Mouse (Mus musculus) midbrain, embryonic 16.5 days (tissue): ENCODE measurements around the gene Itga2b. TPM values are rescaled to one million over a fixed set of nuclear protein-coding genes. Genes with fewer than 3 reads are reported as not detected.
A peak's percentile ranks its signal among the peaks of the same experiment; 100 is the strongest.

ENCODE experiments used
- ATAC-seq: fragments of 200-750 bp; cut with Nextera tagmentation; 2 replicates; pipeline ENCODE4 v1.8.0; 2017; ENCODE audit warnings: moderate TSS enrichment
- H3K27ac ChIP-seq: fragments of 300-500 bp; sonication (generic); 2 replicates; pipeline ENCODE4 v1.5.1; 2014; ENCODE audit warnings: mild to moderate bottlenecking, low read length, mixed read lengths
- H3K27me3 ChIP-seq: fragments of 300-500 bp; sonication (generic); 2 replicates; pipeline ENCODE4 v1.6.1; 2014; ENCODE audit warnings: low read depth, low read length, mixed read lengths; ENCODE audit not compliant: control insufficient read depth, insufficient read depth
- H3K36me3 ChIP-seq: fragments of 300-500 bp; sonication (generic); 2 replicates; pipeline ENCODE4 v1.6.1; 2014; ENCODE audit warnings: mild to moderate bottlenecking, low read length, moderate library complexity, mixed read lengths; ENCODE audit not compliant: control insufficient read depth, insufficient read depth
- H3K4me1 ChIP-seq: fragments of 300-500 bp; sonication (generic); 2 replicates; pipeline ENCODE4 v1.6.1; 2014; ENCODE audit warnings: mild to moderate bottlenecking, low read length, mixed read lengths; ENCODE audit not compliant: control insufficient read depth, insufficient read depth
- H3K4me2 ChIP-seq: fragments of 300-500 bp; sonication (generic); 2 replicates; pipeline ENCODE4 v1.6.1; 2014; ENCODE audit warnings: mild to moderate bottlenecking, low read length, mixed read lengths
- H3K4me3 ChIP-seq: fragments of 300-500 bp; sonication (generic); 2 replicates; pipeline ENCODE4 v1.5.1; 2014; ENCODE audit warnings: low read depth, mild to moderate bottlenecking, low read length, moderate library complexity, mixed read lengths
- H3K9ac ChIP-seq: fragments of 300-500 bp; sonication (generic); 2 replicates; pipeline ENCODE4 v1.6.1; 2014; ENCODE audit warnings: low read depth, low read length, mixed read lengths
- H3K9me3 ChIP-seq: fragments of 300-500 bp; sonication (generic); replicated peaks from 2 replicates; pipeline ENCODE4 v1.6.1; 2014; ENCODE audit warnings: mild to moderate bottlenecking, low read length, mixed read lengths; ENCODE audit not compliant: control insufficient read depth, poor library complexity, severe bottlenecking
- WGBS: fragments of 180-500 bp; shearing (Covaris S2); extraction: QIAGEN DNeasy Blood & Tissue Kit; methylation state at CpG from one replicate; pipeline ENCODE4 v1.1.7; 2014; 5-methylcytosine and 5-hydroxymethylcytosine counted together
- polyA plus RNA-seq: library from polyadenylated mRNA; unstranded; fragments of >200 nt; fragmentation: Nextera tagmentation; extraction: Ambion mirVana; gene quantifications from 2 replicates; pipeline ENCODE4 v1.2.1, GENCODE M21; 2015

Itga2b gene
- polyA plus RNA-seq, 1 experiment from 2014 or later: 11.6 TPM

DNA sequence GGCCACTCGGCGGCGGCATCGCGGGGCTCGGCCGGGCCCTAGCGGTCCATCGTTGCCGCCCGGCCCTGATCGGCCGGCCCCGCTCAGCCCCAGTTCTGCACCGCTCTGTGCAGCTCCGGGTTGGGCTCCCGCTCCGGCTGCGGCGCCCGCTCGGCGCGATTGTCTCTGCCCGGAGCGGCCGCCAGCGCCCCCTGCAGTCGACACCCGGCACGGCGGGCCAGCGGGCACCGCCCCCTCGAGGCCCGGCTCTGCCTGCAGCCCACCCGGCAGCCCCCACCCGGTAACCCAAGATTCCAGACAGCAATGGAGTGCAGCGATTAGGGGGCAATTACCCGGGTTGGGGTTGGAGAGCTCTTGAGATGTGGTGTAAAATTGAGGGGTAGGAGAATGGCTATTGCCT lies 22.4 kb downstream of the Itga2b start, which contains the start of gene Fam171a2:
Gene Fam171a2, minus strand, starts transcription at position 186 of the 400 bp plus-strand sequence.
- peak within 1 kb of the TSS; percentile 87 for H3K4me3 ChIP-seq
- H3K27ac ChIP-seq: peak within 1 kb of the TSS; percentile 99
- peak within 1 kb of the TSS; percentile 82 for H3K4me2 ChIP-seq
- H3K27me3 ChIP-seq: no peaks in the 10 kb centered on the region
- under 1% methylated on average over 26 of the region's 40 CpGs for WGBS
- H3K9me3 ChIP-seq: no peaks in the 10 kb centered on the region
- H3K9ac ChIP-seq: peak within 1 kb of the TSS; percentile 100
- H3K36me3 ChIP-seq: 0 out of 2 replicates have a peak, but pooled peaks cover 4% of the 10 kb centered on the region
- H3K4me1 ChIP-seq: peaks cover 30% of the 10 kb centered on the region
- ATAC-seq: peak; percentile 70

GRCm38 (mm10) chr11:102446581-102447461 lies 23.1 kb downstream of the Itga2b start:
- peak; percentile 55 for ATAC-seq
- peak overlapping the region; percentile 82 for H3K4me2 ChIP-seq
- no peaks in the 10 kb centered on the region for H3K27me3 ChIP-seq
- H3K9ac ChIP-seq: peak overlapping the region; percentile 100
- H3K4me1 ChIP-seq: peaks cover 30% of the 10 kb centered on the region
- H3K4me3 ChIP-seq: peak overlapping the region; percentile 87
- H3K36me3 ChIP-seq: peaks cover 10% of the 10 kb centered on the region
- peak overlapping the region; percentile 99 for H3K27ac ChIP-seq
- H3K9me3 ChIP-seq: no peaks in the 10 kb centered on the region
- under 1% methylated on average over 45 of the region's 49 CpGs for WGBS

- 0 out of 2 replicates have a peak, but pooled peaks have one; percentile 7 for ATAC-seq
- Histone ChIP-seq H3K4me3 (peak overlapping the region; percentile 87), H3K36me3 (peaks cover 15% of the 10 kb centered on the region), H3K9me3 (no peaks in the 10 kb centered on the region), H3K9ac (peak overlapping the region; percentile 100), H3K4me2 (peak overlapping the region; percentile 82), H3K27me3 (no peaks in the 10 kb centered on the region), H3K27ac (peak overlapping the region; percentile 99), H3K4me1 (peaks cover 30% of the 10 kb centered on the region)
- 5% methylated on average over 7 of the region's 7 CpGs for WGBS
These were observed 24.0 kb downstream of the Itga2b start for GRCm38 (mm10) chr11:102445891-102446361.

GRCm38 (mm10) chr11:102445264-102445890 lies 24.5 kb downstream of the Itga2b start:
- Histone ChIP-seq H3K36me3 (peaks cover 17% of the 10 kb centered on the region), H3K9ac (peak overlapping the region; percentile 100), H3K4me2 (peak overlapping the region; percentile 82), H3K9me3 (no peaks in the 10 kb centered on the region), H3K4me1 (peaks cover 30% of the 10 kb centered on the region), H3K4me3 (peak overlapping the region; percentile 87), H3K27ac (peak overlapping the region; percentile 99), H3K27me3 (no peaks in the 10 kb centered on the region)
- peak; percentile 13; the same call in 1 of the 2 replicates for ATAC-seq
- WGBS: 9% methylated on average over 10 of the region's 10 CpGs

- peak overlapping the region; percentile 100 for H3K9ac ChIP-seq
- WGBS: 4% methylated on average over 6 of the region's 6 CpGs
- H3K36me3 ChIP-seq: peaks cover 23% of the 10 kb centered on the region
- H3K9me3 ChIP-seq: no peaks in the 10 kb centered on the region
- peak overlapping the region; percentile 82 for H3K4me2 ChIP-seq
- no peak for ATAC-seq
- no peaks in the 10 kb centered on the region for H3K27me3 ChIP-seq
- peaks cover 30% of the 10 kb centered on the region for H3K4me1 ChIP-seq
- peak overlapping the region; percentile 99 for H3K27ac ChIP-seq
- H3K4me3 ChIP-seq: peak overlapping the region; percentile 87
These were observed 25.1 kb downstream of the Itga2b start for GRCm38 (mm10) chr11:102444781-102445180.

GRCm38 (mm10) chr11:102444321-102444720 lies 25.6 kb downstream of the Itga2b start:
- H3K27ac ChIP-seq: no peak overlapping the region
- peaks cover 28% of the 10 kb centered on the region for H3K36me3 ChIP-seq
- peaks cover 30% of the 10 kb centered on the region for H3K4me1 ChIP-seq
- H3K27me3 ChIP-seq: no peaks in the 10 kb centered on the region
- no peak overlapping the region for H3K9ac ChIP-seq
- no peaks in the 10 kb centered on the region for H3K9me3 ChIP-seq
- no peak overlapping the region for H3K4me3 ChIP-seq
- H3K4me2 ChIP-seq: peak overlapping the region; percentile 82
- no peak for ATAC-seq
- 77% methylated on average over 3 of the region's 3 CpGs for WGBS

DNA sequence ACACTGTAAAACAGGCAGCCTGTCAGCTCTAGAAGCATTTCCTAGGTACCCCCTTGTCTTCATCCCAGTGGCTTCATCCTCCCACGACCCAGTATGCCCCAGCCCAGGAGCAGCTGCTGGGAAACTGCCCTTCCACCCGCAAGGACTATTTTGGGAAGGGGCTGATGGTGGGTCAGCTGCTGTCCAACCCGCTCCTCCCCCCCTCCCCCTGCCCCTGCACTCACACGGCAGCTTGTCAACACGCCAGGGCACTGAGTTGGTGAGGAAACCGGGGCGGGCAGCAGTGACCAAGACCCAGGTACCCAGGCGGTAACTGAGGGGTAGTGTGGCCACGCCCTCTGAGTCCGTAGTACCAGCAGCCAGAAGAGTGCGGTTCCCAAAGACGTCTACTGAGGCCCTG lies 26.2 kb downstream of the Itga2b start:
- no peak for ATAC-seq
- H3K36me3 ChIP-seq: peaks cover 28% of the 10 kb centered on the region
- H3K4me3 ChIP-seq: no peak overlapping the region
- H3K9me3 ChIP-seq: no peaks in the 10 kb centered on the region
- H3K27ac ChIP-seq: no peak overlapping the region
- no peak overlapping the region for H3K9ac ChIP-seq
- no peaks in the 10 kb centered on the region for H3K27me3 ChIP-seq
- H3K4me2 ChIP-seq: no peak overlapping the region
- WGBS: 65% methylated on average over 11 of the region's 12 CpGs
- peaks cover 30% of the 10 kb centered on the region for H3K4me1 ChIP-seq

GRCm38 (mm10) chr11:102442089-102442488 lies 27.8 kb downstream of the Itga2b start:
- no peak for ATAC-seq
- no peaks in the 10 kb centered on the region for H3K27me3 ChIP-seq
- H3K36me3 ChIP-seq: peaks cover 43% of the 10 kb centered on the region
- no peak overlapping the region for H3K4me3 ChIP-seq
- 90% methylated on average over 6 of the region's 6 CpGs for WGBS
- H3K4me2 ChIP-seq: no peak overlapping the region
- H3K9ac ChIP-seq: no peak overlapping the region
- no peaks in the 10 kb centered on the region for H3K9me3 ChIP-seq
- no peak overlapping the region for H3K27ac ChIP-seq
- peaks cover 40% of the 10 kb centered on the region for H3K4me1 ChIP-seq
